Mouse (Mus musculus) right cerebral cortex, postnatal 10 days (tissue): ENCODE measurements around the gene Sidt2.

Experiments
- DNase-seq, 2 experiments: peaks; one replicate each; pipeline ENCODE4 v3.0.0; 2021; ENCODE audit warnings: low spot score in 2 of 2

Sidt2 gene

DNA sequence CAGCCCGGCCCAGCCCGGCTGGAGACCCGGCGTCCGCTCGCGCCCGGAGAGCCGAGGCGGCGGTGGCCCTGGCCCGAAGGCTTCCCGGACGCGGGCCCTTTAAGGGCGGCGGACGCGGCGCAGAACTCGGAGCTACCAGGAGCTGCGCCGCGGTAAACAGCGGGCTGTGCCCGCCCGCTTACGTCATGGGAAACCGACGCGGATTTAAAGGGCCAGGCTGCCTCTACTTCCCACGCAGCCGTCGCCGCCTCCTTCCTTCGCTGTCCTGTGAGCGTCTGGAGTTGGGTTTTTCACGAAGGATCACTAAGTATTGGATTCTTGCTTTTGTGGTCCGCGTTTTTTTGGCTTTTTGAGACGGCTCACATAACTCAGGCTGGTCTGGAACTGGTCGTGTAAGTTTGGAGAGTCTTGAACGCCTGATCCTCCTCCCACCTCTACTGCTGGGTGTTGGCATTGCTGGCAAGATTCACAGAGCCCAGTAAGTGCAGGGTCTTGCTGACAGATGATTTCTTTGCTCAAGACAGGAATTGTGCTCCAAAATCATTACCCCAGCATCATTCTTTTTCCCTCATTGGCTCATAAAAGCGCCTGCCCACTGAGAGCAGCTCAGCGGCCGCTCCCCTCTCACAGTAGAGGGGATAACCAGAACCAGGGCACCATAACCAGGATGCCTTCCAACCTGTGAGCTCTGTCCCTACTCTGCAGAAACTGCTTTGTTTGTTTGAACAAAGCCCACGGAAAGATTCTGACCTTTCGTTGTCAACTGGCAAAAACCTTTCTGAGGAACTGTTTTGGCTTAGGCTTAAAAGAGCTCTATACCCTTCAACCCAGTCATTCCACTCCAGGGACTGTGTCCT is at the start of gene Sidt2:
Gene Sidt2, minus strand, starts transcription at position 152 of the 857 bp plus-strand sequence.
- peak; percentile 94 for DNase-seq

DNA sequence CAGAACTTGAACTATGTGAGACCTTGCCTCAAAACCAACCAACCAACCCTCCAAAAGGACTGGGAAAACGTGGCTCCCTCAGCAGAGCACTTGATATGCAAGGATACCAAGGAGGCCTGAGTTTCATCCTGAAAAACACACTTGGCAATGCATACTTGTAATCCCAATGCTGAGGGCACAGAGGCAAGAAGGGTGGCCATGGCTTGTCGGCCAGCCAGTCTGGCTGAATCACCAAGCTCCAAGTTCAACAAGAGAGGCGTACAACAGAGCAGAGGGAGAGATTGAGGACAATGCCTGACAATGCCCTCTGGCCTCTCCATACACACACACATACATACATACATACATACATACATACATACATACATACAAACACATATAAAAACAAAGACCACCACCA is 49.5 kb upstream of the Sidt2 start:
- DNase-seq, result no peak

DNA sequence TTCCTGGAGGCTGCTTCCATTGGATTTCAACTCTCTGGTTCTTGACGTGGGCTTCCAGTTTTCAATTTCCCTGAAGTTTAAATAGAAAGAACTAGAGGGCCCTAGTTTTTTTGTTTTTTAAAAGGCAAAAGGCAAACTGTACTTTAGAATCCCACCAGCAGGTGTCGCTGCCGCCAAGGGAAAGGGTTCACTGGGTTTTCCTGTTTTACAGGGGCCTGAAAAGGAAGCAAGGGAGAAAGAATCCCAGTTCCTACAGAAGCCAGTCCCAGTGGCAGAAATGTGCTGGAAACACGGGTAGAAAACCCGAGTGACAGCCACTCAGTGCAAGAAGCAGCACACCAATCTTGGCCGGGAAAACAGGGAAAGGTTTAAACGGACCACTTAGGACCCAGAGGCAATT is 48.7 kb upstream of the Sidt2 start:
- peak; percentile 74 to 90 for DNase-seq

DNA sequence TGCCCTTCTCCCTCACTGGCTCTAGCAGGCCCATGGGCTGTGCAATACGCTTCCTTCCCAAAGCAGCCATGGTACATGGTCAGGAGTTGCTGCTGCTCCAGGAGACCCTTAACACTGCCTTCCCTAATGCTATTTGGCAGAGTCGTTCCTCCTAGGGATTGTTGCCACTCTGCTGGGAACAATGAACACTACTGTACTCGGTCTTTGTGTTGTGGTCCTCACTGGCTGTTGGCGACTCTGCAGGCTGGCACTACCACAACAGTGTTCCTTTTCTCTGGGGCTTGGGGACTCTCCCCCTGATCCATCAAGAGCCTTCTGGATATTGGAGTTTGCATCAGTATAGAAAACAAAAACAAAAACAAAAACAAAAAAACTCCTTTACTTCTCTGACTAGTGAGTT is 44.0 kb upstream of the Sidt2 start:
- DNase-seq, result no peak

DNA sequence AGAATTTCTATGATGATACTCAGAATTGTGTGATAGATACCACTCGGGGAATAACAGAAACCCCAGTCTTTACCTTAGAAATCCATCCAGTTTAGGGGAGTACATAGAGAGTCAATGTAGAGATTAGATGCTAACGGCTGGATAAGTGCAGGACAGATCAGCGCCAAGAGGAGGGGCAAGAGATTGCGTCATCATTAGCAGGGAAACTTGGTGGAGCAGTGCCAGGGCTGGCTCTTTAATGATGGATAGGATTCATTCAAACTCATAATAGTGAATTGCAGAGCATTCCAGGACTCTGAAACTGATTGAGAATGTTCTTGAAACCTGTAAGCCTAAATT is 30.1 kb upstream of the Sidt2 start:
- peak; percentile 70 to 73 for DNase-seq

- DNase-seq, result peak; percentile 94 to 95
Observed at GRCm38 (mm10) chr9:45984409-45985228, 29.6 kb upstream of the Sidt2 start.

DNA sequence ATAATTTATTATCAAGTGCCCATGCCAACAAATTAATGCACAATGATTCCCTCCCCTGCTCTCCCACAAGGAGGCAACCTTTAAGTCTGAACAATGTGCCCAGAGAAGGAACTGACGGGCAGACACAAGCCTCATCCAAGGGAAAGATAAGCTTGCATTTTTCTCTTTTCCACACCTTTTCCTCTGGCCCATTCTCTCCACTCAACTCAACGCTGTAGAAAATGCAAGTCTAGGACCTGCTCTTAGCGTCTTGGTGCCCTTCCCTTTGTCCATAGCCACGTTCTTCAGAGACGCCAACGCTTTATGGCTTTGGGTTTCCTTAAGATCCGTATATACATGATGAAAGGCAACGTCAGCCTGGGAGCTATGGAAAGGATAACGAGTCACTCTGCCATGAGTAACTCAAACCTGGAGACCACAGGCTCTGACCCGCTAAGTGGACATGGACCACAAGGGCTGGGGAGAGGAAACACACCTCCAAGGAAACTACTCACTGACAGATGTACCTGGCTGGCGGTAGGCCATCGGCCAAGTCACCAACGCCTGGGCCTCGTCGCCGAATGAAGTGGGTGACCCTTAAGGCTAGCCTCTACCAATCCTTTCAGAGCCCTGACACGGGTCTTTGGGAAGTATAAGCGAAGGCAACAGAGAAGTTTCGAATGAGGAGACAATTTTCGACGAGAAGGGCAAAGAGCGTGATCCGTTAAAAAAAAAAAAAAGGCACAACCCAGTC is 28.8 kb upstream of the Sidt2 start:
- peak; percentile 54 to 66 for DNase-seq

DNA sequence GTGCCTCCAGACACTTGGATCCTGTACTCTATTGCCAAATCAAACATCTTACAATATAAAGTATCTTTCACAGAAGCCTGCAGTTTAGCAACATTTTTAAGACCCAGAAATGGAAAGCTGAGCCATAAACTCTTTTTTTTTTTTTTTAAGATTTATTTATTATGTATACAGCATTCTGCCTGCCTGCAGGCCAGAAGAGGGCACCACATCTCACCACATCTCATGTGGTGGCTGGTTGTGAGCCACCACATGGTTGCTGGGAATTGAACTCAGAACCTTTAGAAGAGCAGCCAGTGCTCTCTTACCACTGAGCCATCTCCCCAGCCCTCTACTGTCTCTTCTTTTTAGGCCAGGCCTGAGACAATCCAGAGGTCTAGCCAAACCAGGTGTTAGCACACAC is 26.3 kb upstream of the Sidt2 start:
- DNase-seq, result no peak

GRCm38 (mm10) chr9:45980611-45981010 is 25.6 kb upstream of the Sidt2 start:
- DNase-seq, result no peak

DNA sequence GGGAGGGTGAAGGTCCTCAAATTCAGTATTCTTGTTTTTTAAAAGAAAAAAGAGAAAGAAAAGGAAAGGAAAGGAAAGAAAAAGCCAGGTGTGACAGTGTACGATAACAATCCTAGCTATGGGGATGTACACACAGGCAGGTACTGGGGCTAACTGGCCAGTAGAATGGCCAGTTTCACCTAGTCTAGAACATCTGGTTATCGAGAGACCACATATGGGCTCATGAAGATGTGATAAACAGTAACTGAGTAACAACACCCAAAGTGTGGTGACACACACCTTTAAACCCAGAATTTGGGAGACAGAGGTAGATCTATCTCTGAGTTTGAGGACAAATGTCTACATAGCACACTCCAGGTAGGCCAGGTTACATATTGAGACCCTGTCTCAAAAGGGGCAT is 24.7 kb upstream of the Sidt2 start:
- no peak for DNase-seq

DNA sequence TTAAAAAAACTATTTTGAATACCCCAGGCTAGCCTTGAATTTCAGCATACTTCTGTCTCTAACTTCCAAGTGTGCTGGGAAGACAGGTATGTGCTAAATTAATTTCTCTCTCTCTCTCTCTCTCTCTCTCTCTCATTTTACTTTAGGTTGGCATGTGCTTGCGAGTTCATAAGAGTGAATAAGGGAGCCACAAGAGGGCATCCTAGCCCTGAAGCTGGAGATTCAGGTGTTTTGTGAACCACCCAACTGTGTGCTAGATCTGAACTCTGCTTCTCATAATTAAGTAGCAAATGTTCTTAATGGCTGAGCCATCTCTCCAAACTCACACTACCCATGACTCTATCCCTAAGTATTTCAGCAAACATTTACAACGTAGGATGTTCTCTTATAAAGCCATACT is 21.8 kb upstream of the Sidt2 start:
- DNase-seq, result no peak

- DNase-seq, result no peak
Observed at GRCm38 (mm10) chr9:45963577-45963976, 8.5 kb upstream of the Sidt2 start.

DNA sequence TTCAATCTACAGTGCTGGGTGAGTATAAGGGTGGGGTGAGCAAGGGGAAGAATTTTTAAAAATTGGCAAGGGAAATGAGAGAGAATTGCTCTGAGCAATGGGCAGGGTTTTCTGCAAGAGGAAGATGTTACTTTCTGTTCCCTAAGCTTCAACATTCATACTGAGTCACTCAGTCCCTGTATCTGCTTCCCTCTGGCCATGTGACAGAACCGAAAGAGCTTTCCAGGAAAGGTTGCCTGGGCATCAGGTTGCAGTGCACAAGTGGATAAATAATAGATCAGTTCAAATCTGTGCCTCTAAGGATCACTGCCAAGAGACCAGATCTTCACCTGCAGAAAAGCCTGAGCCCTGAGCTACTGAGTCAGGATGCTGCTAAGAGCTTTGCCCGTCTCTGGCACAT is 6.8 kb upstream of the Sidt2 start:
- no peak for DNase-seq

DNA sequence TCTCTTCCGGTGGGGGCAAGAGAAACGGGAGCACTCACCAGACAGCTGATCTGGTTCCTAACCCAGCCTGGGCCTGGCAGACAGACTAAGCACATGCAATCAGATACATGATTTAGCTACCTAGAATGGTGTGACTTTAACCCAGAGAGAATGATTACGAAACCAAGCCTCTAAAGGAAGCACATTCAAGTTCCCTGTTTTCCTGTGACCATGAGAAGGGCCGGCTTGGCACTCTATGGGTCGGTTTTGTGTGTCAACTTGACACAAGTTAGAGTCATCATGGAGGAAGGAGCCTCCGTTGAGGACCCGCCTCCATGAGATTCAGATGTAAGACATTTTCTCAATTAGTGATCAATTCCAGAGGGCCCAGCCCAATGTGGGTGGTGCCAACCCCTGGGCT is 4.6 kb upstream of the Sidt2 start:
- DNase-seq, result no peak

DNA sequence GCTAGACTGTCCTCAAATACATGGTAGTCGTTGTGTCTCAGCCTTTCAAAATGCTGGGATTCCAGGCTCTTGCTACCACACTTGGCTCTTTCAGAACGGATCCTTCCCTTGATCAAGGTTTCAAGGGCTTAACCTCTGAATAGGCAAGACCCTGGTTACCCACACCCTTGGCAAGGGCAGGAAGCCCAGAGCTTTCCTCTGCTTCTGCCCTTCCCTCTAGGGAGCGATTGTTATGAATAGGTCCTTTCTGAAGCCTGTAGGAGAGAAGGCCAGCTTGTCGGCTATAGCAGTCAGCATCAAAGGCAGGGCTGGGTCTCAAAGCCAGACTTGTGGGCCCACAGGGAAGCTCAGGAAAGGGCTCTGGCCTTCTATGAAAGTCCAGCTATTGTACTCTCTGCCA is 3.8 kb upstream of the Sidt2 start:
- DNase-seq, result no peak

GRCm38 (mm10) chr9:45958023-45958670 is 3.1 kb upstream of the Sidt2 start:
- no peak for DNase-seq

DNA sequence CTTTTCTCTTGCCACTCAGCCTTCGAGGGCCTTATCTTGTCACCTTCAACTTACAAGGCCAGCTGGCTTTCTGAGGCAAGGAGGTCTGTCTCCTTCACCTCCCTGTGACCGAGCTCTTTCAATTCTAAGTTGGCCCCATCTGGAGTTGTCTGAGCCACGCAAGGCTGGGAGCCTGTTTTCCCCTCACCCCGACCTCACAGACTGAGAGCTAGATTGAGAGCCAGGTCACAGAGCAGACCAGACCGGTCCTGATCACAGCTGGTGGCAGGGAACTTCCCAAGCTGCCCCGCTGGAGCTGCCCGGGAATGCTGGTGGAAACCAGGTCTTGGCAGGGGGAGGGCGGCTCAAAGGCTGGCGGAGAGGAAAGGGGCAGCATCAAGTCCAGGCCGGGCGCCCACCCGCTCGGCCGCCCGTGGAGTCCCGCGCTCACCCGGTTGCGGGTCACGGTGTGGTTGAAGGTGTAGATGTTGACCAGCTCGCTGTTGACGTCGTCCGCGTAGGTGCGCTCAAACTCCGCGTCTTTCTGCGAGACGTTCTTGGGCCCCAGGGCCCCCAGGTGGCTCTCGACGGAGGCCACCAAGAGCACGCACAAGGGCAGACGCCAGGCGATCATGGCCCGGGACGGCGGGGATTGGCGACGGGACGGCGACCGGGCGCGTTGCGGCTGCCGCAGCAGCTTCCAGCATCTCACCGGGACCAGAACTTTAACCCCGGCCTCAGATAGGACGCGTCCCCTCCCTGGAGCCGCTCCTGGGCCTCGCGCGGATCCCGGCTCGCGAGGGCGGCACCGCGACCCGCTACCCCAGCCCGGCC is 558 bp downstream of the Sidt2 start:
- peak; percentile 56 to 64 for DNase-seq

GRCm38 (mm10) chr9:45953511-45954293 is 1.4 kb downstream of the Sidt2 start:
- DNase-seq, result no peak

DNA sequence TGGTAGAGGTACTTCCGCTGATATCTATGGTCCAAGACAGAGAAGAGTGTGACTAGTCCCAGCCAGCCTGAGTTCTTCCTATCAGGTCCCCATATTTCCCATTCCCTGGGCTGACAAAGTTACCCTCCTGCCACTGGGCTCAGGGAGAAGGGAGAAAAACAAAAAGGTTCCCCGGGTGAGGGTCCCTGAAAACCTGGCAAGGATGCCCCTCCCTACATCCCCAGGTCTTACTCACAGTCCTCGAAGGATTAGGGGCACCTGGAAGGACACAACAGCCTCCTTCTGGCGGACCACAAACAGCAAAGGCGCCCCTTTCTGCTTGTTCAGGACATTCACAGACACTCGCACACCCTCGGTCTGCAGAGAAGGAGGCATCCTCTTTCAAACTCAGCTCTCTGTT is 2.2 kb downstream of the Sidt2 start:
- no peak for DNase-seq

DNA sequence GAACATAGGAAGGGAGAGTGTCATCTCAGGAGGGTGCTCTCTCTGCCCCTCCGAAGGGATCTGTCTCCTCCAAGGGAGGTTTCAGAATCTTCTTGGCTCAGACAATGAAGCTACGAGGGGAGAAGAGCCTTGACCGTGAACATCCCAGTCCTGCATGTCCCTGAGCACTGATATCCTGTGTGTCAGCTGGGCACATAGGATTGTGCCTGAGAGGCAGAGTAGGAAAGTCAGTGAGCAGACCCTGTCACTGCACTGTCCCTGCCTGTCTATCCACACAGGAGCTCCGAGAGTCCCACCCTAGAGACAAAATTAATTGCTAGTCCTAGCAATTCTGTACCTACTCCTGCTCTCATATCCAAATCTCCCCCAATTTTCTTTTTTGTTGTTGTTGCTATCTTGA is 3.0 kb downstream of the Sidt2 start:
- DNase-seq, result no peak
